Mouse (Mus musculus): ENCODE measurements around the gene Grin3b.

DNA sequence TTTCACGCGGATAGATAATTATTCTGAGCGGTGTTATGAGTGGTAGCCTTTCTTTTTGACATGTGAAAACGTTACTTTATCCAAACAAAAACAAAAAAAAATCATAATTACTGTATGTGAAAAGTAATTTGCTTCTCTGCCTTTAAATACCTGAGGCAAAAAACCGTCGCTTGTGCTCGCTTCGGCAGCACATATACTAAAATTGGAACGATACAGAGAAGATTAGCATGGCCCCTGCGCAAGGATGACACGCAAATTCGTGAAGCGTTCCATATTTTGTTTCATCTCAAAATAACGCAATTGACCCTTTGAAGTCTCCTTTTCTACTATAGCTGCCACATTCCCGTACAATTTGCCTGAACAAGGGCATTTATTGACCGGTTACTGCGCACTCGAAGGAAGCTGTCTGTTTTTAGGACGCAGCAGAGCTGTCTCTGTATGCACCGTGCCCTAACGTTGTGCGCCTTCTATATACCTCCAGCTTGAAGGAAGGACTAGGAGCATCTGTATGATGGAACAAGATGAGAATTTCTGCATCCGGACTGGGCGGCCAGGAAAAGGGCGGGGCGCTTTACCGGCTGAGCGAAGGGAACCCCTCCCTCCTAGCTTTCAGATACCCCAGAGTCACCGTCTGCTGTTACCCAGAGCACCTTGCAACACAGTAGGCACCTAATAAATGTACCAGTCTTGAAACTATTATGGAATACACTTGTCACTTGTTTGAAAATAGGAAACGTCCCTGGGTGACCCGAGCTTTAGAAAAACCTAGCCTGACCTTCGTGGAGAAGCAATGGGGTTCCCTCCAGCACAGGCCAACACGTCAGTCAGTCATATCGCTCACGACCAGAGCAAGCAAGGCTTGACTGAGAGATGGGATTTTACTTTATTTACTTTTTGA, 15.1 kb downstream of the Grin3b start:
- no peak for TF ChIP-seq CTCF (IDR thresholded peaks at IDR 0.05; ENCODE audit: borderline replicate concordance, extremely low read depth, insufficient read depth, insufficient read length)
- no peak for TF ChIP-seq POLR2A (IDR thresholded peaks at IDR 0.05; ENCODE audit: borderline replicate concordance, extremely low read depth, insufficient read depth, insufficient read length, poor library complexity, severe bottlenecking)

All from brain, embryonic 14.5 days (tissue).